Mouse (Mus musculus) liver, embryonic 12.5 days (tissue): ENCODE data around the gene Serping1. TPM values are rescaled to one million over a fixed set of nuclear protein-coding genes. Genes with fewer than 3 reads are reported as not detected.
A peak's percentile ranks its signal among the peaks of the same experiment; 100 is the strongest.

ENCODE experiments used
- ATAC-seq: fragments of 200-750 bp; cut with Nextera tagmentation; 2 replicates; pipeline ENCODE4 v1.8.0; 2017; ENCODE audit warnings: moderate number of reproducible peaks, mild to moderate bottlenecking, moderate library complexity
- H3K27ac ChIP-seq: fragments of 300-500 bp; sonication (generic); 2 replicates; pipeline ENCODE4 v1.5.1; 2016; ENCODE audit warnings: mild to moderate bottlenecking
- H3K27me3 ChIP-seq: fragments of 300-500 bp; sonication (generic); replicated peaks from 2 replicates; pipeline ENCODE4 v1.6.1; 2016; ENCODE audit warnings: mild to moderate bottlenecking, moderate library complexity
- H3K36me3 ChIP-seq: fragments of 300-500 bp; sonication (generic); 2 replicates; pipeline ENCODE4 v1.6.1; 2016; ENCODE audit warnings: mild to moderate bottlenecking, moderate library complexity
- H3K4me1 ChIP-seq: fragments of 300-500 bp; sonication (generic); 2 replicates; pipeline ENCODE4 v1.6.1; 2016
- H3K4me2 ChIP-seq: fragments of 300-500 bp; sonication (generic); 2 replicates; pipeline ENCODE4 v1.6.1; 2016; ENCODE audit warnings: mild to moderate bottlenecking, moderate library complexity
- H3K4me3 ChIP-seq: fragments of 300-500 bp; sonication (generic); 2 replicates; pipeline ENCODE4 v1.5.1; 2016; ENCODE audit warnings: mild to moderate bottlenecking, moderate library complexity
- H3K9ac ChIP-seq: fragments of 300-500 bp; sonication (generic); 2 replicates; pipeline ENCODE4 v1.6.1; 2016; ENCODE audit warnings: mild to moderate bottlenecking, moderate library complexity
- H3K9me3 ChIP-seq: fragments of 300-500 bp; sonication (generic); replicated peaks from 2 replicates; pipeline ENCODE4 v1.6.1; 2016; ENCODE audit warnings: mild to moderate bottlenecking, moderate library complexity
- WGBS: fragments of 180-500 bp; shearing (Covaris S2); methylation state at CpG from one replicate; pipeline ENCODE4 v1.1.7; 2016; ENCODE audit not compliant: insufficient replicate concordance; 5-methylcytosine and 5-hydroxymethylcytosine counted together
- polyA plus RNA-seq: library from polyadenylated mRNA; unstranded; fragments of >200 nt; fragmentation: Nextera tagmentation; extraction: Ambion mirVana; gene quantifications from 2 replicates; pipeline ENCODE4 v1.2.1, GENCODE M21; 2016

The Serping1 gene
- polyA plus RNA-seq, 1 experiment from 2014 or later, result 30.8 TPM

DNA sequence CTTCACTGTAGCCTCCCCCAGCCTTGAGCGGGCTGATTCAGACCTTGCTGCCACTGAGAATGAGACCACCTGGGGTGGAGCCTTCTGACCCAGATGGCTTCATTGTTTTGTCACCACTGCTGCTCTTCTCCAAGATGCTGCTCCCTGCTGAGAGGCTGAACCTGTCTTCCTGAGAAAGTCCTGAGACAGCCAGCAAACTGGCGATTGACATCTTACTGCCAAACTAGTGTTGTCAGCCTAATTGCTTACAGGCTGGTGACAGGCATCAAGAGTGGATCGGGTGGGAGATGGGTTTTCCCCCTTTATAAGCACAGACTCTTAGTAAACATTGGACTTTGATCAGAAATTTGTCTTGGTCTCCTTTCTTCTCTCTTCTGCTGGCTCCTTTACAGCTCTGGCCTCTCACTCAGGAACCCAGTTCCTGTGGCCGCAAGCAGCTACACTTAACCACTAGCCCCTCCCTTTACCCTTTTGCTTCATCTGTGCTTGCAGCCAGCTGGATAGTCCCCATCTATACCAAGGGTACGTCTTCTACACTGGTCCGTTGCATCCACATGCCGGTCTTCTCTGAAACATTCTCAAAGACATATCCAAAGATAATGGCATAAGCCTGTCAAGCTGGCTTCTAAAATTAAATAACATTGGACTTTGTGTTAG lies 18.1 kb downstream of the Serping1 start:
- H3K4me1 ChIP-seq, result peaks cover 5% of the 10 kb centered on the region; the same call in 1 of the 2 replicates
- H3K36me3 ChIP-seq, result no peaks in the 10 kb centered on the region
- H3K9ac ChIP-seq, result no peak overlapping the region
- H3K27ac ChIP-seq, result no peak overlapping the region
- H3K9me3 ChIP-seq, result no peaks in the 10 kb centered on the region
- ATAC-seq, result no peak
- H3K4me2 ChIP-seq, result no peak overlapping the region
- 60% methylated on average over 7 of the region's 7 CpGs for WGBS
- H3K4me3 ChIP-seq, result no peak overlapping the region
- peaks cover 8% of the 10 kb centered on the region; the same call in 1 of the 2 replicates for H3K27me3 ChIP-seq

GRCm38 (mm10) chr2:84756245-84756644 lies 19.0 kb downstream of the Serping1 start:
- Histone ChIP-seq H3K27me3 (peaks cover 4% of the 10 kb centered on the region; the same call in 1 of the 2 replicates), H3K9me3 (no peaks in the 10 kb centered on the region), H3K4me2 (no peak overlapping the region), H3K9ac (no peak overlapping the region), H3K27ac (no peak overlapping the region), H3K36me3 (no peaks in the 10 kb centered on the region), H3K4me1 (peaks cover 5% of the 10 kb centered on the region; the same call in 1 of the 2 replicates), H3K4me3 (no peak overlapping the region)
- 68% methylated on average over 5 of the region's 5 CpGs for WGBS
- ATAC-seq, result no peak

GRCm38 (mm10) chr2:84750115-84750514 lies 25.1 kb downstream of the Serping1 start:
- ATAC-seq, result no peak
- H3K4me3 ChIP-seq, result no peak overlapping the region
- WGBS, result 65% methylated on average over 6 of the region's 6 CpGs
- H3K9ac ChIP-seq, result no peak overlapping the region
- no peaks in the 10 kb centered on the region for H3K36me3 ChIP-seq
- H3K9me3 ChIP-seq, result no peaks in the 10 kb centered on the region
- H3K4me2 ChIP-seq, result no peak overlapping the region
- peaks cover 19% of the 10 kb centered on the region for H3K27me3 ChIP-seq
- H3K4me1 ChIP-seq, result peaks cover 9% of the 10 kb centered on the region
- H3K27ac ChIP-seq, result no peak overlapping the region

- Histone ChIP-seq H3K9me3 (no peaks in the 10 kb centered on the region), H3K4me2 (peak overlapping the region; percentile 89), H3K27me3 (peaks cover 15% of the 10 kb centered on the region; the same call in 1 of the 2 replicates), H3K27ac (peak overlapping the region; percentile 90), H3K9ac (peak overlapping the region; percentile 90), H3K36me3 (peaks cover 30% of the 10 kb centered on the region), H3K4me3 (peak overlapping the region; percentile 76), H3K4me1 (peaks cover 64% of the 10 kb centered on the region)
- 8% methylated on average over 10 of the region's 10 CpGs for WGBS
- peak; percentile 45; the same call in 1 of the 2 replicates for ATAC-seq
These were observed 31.1 kb downstream of the Serping1 start for GRCm38 (mm10) chr2:84744126-84744525.

- Histone ChIP-seq H3K4me3 (peak within 1 kb of the TSS; percentile 76), H3K36me3 (peaks cover 35% of the 10 kb centered on the region), H3K9me3 (no peaks in the 10 kb centered on the region), H3K27ac (peak within 1 kb of the TSS; percentile 90), H3K4me2 (peak within 1 kb of the TSS; percentile 89), H3K4me1 (peaks cover 70% of the 10 kb centered on the region), H3K9ac (peak within 1 kb of the TSS; percentile 90), H3K27me3 (peaks cover 15% of the 10 kb centered on the region; the same call in 1 of the 2 replicates)
- WGBS, result 1% methylated on average over 24 of the region's 25 CpGs
- peak; percentile 82 for ATAC-seq
These were observed 31.7 kb downstream of the Serping1 start, which contains the start of gene Gm19426 for GRCm38 (mm10) chr2:84743561-84743960. Gene Gm19426 (minus strand): TSS chr2:84743655.

- Histone ChIP-seq H3K27ac (peak overlapping the region; percentile 90), H3K9ac (peak overlapping the region; percentile 90), H3K36me3 (peaks cover 40% of the 10 kb centered on the region), H3K4me2 (peak overlapping the region; percentile 89), H3K4me3 (peak overlapping the region; percentile 76), H3K27me3 (peaks cover 17% of the 10 kb centered on the region; the same call in 1 of the 2 replicates), H3K9me3 (no peaks in the 10 kb centered on the region), H3K4me1 (peaks cover 79% of the 10 kb centered on the region)
- ATAC-seq, result peak; percentile 28
- 5% methylated on average over 26 of the region's 26 CpGs for whole genome bisulfite sequencing
These were observed 32.6 kb downstream of the Serping1 start for GRCm38 (mm10) chr2:84742451-84743283.

DNA sequence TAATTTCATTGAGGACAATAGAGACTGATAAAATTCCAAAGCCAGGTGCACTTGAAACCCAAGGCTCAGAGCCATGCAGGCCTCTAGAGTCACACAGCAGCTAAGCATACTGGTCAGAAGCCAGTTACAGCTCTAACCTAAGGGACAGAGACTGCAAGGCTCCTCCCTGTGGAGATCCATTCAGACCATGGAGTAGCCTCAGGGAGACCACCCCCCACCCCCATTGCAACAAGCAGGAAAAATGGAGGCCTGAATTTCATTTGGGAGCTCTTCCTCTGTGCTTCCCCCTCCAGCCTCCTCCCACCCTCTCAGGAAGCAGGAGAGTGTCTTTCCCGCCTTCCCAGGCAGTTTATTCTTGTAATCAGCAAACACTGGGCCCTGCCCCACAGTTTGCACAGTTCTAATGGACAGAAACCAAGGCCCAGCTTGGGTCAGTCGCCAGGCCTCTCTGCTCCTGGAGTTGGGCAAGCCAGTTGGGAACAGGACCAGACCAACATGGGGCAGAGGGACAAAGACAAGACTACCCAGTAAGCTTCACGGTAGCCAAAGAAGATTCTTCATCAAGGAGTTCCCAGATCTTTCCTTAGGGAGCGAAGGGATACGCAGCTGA lies 33.3 kb downstream of the Serping1 start:
- 28% methylated on average over 5 of the region's 5 CpGs for WGBS

DNA sequence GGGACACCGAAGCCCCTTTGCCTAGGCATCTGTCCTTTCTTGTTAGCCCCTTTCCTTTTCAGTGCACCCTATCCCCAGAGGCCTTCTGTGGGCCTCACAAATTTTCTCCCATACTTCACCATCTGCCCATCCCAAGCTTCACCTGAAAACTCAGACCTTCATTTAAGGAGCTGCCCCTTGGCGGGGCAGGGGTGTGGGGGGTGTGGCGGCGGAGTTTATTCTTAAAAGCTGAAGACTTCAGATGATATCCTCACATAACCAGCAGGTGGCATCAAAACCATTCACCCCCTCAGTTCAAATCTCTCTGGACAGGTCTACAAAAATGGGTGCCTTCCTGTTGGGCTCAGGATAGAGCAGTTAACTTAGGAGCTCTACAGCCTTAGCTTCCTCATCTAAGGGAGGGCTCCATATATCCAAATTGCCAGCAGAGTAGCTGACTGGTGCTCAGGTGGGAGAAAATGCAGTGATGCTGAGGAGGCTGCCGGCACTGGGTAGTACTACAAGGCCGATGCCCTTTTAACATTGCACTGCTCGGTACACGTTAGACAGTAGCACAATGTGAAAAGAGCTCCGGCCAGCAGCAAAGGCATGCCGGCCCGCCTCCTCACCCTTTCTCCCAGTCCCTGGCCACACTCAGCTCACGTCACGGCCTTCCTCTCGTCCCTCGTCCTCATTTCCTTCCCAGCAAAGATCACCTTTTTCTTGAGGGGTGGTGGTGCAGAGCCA lies 34.5 kb downstream of the Serping1 start:
- Histone ChIP-seq H3K4me2 (peak overlapping the region; percentile 89), H3K4me1 (peaks cover 89% of the 10 kb centered on the region), H3K36me3 (peaks cover 59% of the 10 kb centered on the region), H3K27ac (peak overlapping the region; percentile 99), H3K4me3 (0 out of 2 replicates have a peak overlapping the region, but pooled peaks have one; percentile 6), H3K9me3 (no peaks in the 10 kb centered on the region), H3K9ac (peak overlapping the region; percentile 1; the same call in 1 of the 2 replicates), H3K27me3 (peaks cover 14% of the 10 kb centered on the region)
- ATAC-seq, result no peak
- 76% methylated on average over 15 of the region's 15 CpGs for WGBS

More for the DNA sequence above, 33.3 kb downstream of the Serping1 start:
- no peak for ATAC-seq
- H3K36me3 ChIP-seq, result peaks cover 47% of the 10 kb centered on the region
- peaks cover 80% of the 10 kb centered on the region for H3K4me1 ChIP-seq
- H3K27me3 ChIP-seq, result peaks cover 19% of the 10 kb centered on the region
- peak overlapping the region; percentile 89 for H3K4me2 ChIP-seq
- peak overlapping the region; percentile 90 for H3K27ac ChIP-seq
- peak overlapping the region; percentile 76 for H3K4me3 ChIP-seq
- H3K9me3 ChIP-seq, result no peaks in the 10 kb centered on the region
- H3K9ac ChIP-seq, result peak overlapping the region; percentile 90

DNA sequence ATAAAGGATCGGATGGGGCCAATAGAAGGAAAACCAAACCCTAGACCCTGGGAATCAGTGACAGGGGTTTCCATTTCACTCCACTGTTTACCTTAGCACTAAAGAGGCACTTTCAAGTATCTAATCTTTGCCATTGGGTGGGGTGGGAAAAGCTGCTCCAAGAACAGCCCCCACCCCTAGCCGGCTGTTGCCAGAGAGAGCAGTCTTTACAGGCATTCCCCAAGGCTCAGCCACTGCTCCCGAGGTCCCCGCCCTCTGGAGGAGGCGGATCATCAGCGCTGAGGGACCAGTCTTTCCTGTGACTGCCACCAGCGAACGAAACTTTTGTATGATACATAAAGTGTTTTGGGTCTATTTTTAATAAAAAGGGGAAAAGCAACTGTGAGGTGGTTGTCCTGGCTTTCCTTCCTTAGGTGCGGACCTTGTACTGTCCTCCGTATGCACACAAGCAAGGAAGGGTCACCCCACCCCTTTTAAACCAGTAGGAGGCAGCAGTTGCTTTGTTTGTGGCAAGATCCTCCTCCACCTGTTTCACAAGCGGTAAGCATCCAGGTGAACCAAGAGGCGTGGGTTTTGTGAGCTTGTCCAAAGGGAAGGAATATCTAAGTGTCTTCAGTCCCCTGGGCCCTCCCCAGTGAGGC lies 36.9 kb downstream of the Serping1 start:
- H3K4me1 ChIP-seq, result peaks cover 96% of the 10 kb centered on the region
- no peak for ATAC-seq
- 3% methylated on average over 12 of the region's 12 CpGs for WGBS
- H3K9me3 ChIP-seq, result no peaks in the 10 kb centered on the region
- H3K27me3 ChIP-seq, result peaks cover 14% of the 10 kb centered on the region
- peaks cover 61% of the 10 kb centered on the region for H3K36me3 ChIP-seq
- peak overlapping the region; percentile 99 for H3K27ac ChIP-seq
- peak overlapping the region; percentile 74 for H3K4me3 ChIP-seq
- peak overlapping the region; percentile 90 for H3K9ac ChIP-seq
- H3K4me2 ChIP-seq, result peak overlapping the region; percentile 89

GRCm38 (mm10) chr2:84737451-84737925 lies 37.8 kb downstream of the Serping1 start:
- no peaks in the 10 kb centered on the region for H3K9me3 ChIP-seq
- H3K4me3 ChIP-seq, result peak overlapping the region; percentile 74
- WGBS, result 16% methylated on average over 8 of the region's 8 CpGs
- peak overlapping the region; percentile 90 for H3K9ac ChIP-seq
- H3K27ac ChIP-seq, result peak overlapping the region; percentile 99
- H3K4me2 ChIP-seq, result peak overlapping the region; percentile 89
- H3K4me1 ChIP-seq, result peaks cover 97% of the 10 kb centered on the region
- no peak for ATAC-seq
- peaks cover 61% of the 10 kb centered on the region for H3K36me3 ChIP-seq
- H3K27me3 ChIP-seq, result peaks cover 14% of the 10 kb centered on the region
